Mouse (Mus musculus) adipocyte (in vitro differentiated cells): ENCODE results near the gene Lmntd2.

ENCODE experiments used
- DNase-seq: peaks from one replicate; pipeline ENCODE4 v3.0.0-alpha.2; 2016; ENCODE audit warnings: low spot score

Gene Lmntd2

DNA sequence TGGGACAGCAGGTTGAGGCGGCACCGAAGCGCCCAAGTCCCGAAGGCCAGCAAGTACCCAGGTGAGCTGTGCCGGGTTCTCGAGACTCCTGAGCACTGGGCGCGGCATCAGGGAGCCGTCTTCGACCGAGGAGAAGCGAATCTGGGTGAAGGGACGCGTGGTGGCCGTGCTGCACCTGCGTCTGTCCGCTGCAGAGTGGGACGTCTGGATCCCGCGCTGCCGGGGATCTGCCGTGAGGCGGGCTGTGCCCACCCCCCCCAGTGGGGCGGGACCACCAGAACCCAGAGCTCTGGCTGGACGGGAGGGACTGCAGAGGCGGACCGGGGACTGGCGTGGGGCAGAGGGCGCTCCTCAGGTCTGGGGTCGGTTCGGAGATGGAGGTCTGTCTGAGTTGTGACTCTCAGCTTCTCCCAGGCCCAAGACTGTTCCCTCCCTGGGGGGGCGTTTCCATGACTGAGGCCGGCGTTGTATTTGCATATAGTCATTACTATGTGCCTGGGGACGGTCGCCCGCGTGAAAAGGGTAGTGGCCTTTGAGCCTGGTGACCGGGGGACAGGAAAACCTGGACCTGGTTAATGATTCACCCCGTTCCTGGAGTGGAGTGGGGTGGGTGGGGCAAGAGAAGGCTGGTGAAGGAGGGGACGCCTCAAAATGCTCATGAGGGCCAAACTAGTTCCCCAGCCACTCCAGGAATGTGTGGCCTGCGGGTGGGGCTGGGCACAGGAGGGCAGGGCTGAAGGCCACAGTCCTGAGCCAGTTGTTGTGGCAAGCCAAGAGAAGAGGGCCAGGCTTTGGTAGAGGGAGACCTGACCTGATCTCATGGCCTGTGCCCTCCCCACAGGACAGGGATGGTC lies 2.2 kb upstream of the Lmntd2 start:
- DNase-seq: peak; percentile 53

DNA sequence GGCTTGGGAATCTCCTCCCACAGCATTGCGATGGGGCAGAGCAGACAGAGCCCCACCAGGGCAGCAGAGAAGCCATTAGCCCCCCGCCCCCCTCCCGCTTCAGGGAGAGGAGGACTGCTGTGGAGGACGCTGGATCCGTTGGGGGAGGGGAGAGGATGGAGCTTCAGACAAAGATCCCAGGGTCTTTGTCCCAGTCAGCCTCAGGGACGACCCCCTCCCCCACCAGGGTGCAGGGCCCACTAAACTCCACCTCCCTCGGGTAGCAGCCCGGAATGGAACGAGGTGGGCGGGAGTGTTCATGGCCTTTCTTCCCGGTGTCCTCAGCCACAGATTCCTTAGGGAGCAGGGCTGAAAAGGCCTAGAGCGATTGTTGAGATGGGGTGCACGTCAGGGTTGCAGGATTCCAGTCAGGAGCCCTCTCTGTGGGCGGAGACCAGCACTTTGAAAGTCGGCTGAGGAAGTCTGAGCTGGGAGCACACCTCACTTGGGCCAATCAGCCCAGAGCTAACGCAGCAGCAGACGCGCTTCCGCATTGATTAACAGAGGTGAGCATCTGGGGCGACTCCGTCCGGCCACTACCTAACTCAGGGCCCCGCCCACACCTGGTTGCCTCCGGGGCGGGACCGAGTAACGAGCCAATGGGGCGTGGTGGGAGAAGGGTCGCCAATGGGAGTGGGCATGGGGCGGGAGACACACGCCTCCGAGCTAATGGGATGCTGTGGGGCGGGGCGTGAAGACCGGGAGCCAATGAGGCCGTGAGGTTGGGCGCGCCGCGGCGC lies 1.4 kb upstream of the Lmntd2 start, which contains the start of gene Rassf7:
Rassf7 (plus strand) TSS at position 760 of the 779 bp plus-strand sequence.
- peak; percentile 75 for DNase-seq

DNA sequence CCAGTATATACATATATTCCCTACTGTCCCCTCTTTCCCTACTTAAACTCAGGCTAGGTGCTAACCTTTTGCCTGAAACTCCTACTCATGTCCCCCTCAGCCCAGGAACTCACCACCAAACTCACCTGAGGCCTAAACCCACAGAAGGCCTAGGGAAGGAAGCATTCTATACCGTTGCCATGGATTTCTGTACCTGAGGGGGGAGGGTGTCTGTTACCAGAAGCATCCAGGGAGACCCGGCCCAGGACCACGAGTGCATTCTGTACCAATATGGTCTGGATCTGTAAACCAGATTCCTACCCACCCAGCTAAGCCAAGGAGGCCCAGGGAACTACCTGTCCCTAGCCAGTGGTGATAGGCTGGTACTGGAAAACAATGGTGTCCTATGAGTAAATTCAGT lies 430 bp upstream of the Lmntd2 start:
- no peak for DNase-seq

DNA sequence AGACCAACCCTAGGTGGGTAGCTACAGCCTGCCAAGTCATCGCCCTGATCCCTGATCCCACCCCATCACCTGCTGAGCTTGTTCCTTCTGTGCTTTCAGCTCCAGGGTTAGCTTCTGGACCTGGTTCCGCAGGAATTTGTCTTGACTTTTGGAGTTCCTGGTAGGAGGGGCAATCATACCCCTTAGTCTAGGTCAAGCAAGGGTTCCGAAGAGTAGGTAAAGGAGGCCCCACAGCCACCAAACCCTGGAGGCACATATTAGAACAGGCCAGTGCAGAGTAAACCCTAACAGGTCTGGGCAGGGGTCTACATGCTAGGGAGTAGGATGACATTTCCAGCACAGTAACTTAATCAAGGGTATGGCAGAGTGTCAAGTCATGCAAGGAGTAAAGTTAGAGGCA lies 747 bp downstream of the Lmntd2 start:
- no peak for DNase-seq

DNA sequence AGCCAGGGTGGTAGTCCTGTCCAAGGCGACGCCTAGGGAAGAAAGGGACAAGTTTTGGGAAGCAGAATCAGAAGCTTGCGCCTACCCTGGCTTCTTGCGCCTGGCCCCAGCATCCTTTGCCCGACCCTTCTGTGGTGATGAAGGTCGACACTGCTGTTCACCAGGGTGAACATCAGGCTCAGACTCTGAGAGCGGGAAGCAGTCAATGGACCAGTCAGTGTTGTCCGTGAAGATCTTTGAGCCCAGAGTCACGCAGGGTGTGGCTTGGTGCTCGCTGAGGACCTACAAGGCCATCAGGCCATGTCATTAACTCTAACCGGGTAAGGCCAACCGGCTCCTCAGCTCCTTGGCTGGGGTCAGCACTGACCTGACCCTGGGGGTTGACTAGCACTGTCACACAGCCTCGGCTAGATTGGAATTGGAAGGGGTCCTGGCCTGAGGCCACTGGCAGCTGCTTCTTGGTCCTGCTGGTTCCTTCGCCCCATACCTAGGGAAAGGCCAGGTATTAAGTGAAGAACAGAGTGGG lies 3.2 kb downstream of the Lmntd2 start:
- no peak for DNase-seq

DNA sequence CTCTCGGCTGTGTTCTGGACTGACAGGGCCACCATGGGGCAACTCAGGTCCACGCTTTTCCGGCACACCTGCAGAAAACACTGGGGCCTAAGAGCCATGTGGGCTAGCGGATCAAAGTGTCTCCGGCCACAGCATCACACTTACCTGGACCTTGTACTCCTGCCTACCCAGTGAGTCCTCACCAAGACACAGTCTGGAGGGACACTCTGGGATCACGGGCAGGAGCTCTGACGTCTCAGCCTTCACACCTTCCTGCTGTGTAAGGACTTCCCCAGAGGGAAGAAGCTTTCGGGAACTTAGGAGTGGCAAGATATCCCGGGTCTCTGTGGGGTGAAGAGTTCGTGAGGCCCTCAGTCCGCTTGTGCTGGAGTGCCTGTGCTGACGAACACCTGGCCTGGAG lies 3.7 kb downstream of the Lmntd2 start:
- DNase-seq: no peak

DNA sequence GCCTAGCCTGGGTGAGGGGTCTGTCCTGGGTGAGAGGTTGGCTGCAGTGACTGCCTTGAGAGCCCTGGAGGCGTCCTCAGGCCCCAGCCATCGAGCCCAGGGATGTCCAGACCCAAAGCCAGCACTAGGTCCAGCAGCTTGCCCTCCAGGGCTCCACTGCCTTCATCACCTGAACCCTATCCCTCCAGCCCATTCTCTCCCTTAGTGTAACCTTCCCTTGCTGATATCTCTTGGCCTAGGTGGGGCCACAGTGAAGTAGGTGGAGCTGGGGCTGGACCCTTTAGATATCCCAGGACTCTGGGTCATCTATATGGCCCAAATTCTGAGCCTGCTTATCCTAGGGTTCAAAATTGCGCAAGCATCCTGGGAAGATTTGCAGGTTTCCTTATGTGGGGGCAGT lies 4.4 kb downstream of the Lmntd2 start:
- DNase-seq: no peak

DNA sequence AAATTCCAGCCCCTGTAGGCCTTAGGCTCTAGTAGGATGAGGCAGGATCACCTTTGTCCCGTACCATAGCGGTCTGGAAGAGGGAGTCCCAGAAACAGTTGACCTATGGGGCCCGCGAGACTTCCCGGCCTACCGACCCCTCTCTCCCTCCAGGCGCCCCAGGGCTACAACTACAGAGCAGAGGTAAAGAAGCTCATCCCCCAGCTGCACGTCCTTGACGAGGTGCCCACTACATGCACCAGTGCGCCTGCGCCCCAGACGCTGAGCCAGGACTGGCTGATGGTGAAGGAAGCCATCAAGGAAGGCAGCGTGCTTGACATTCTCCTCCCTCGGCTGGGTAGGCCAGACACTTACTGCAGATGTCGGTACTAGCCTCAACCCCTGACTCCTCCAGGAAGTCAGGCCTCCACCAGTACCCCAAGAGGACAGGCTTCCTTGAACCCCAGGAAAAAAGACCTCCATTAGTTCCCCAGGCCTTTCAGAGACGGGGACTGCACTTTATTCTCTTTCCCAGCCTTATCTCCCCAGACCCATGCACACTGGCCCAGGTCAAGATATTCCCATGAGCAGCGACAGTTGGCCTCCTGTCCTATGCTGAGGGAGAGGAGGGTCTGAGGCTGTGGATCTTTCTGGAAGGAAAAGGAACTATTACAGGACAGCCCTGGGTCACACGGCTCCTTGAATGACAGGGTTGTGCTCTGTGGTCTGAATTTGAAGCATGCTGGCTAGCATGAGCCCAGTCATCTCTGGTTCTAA lies 7.5 kb downstream of the Lmntd2 start:
- no peak for DNase-seq

DNA sequence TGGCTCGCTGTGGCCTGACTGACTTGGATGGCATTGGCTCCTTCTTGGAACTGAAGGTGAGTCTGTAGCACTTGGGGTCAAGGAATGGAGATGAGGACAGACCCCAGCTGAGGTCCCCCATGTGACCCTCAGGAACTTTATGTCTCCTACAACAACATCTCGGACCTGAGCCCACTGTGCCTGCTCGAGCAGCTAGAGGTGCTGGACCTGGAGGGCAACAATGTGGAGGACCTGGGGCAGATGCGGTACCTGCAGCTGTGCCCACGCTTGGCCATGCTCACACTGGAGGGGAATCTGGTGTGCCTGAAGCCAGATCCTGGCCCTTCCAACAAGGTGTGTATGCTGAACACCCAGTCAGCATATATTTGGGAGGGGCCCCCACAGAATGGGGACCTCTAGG lies 8.4 kb downstream of the Lmntd2 start:
- DNase-seq: no peak

DNA sequence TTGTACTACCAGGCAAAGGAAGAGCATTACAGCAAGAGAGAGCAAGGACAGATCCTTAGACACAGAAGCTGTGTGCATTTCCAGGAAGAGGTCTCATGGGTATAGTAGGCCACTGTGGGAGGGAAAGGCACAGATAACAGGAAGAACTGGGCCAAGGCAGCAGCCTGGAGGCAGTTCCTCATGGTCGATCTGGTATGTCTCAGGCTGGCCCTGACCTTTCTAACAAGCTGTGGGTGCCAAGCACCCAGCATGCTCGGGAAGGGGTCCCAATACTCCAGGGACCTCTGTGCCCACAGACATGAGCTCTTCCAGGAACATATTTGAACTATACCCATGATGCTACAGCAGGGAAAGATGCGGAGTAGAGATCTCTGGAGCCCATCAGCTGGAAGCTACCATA lies 9.3 kb downstream of the Lmntd2 start:
- peak; percentile 24 for DNase-seq

DNA sequence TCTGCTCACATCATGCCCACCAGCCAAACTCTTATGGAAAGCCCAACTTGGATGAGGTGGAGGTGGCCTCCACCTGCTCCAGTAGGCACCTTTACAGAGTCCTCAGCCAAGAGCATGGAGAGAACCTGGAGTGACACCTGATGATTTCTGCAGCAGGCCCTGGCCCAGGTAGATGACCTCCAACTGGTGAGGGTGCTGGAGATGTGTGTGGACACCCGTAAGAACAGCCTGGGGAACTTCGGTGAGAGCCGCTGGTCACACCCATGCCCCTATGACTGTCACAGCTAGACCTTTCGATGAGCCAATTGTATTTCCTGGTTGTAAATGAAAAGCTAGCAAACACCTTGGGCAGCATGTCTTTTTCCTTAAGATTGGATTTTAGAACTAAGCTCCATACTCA lies 15.8 kb downstream of the Lmntd2 start:
- DNase-seq: no peak

DNA sequence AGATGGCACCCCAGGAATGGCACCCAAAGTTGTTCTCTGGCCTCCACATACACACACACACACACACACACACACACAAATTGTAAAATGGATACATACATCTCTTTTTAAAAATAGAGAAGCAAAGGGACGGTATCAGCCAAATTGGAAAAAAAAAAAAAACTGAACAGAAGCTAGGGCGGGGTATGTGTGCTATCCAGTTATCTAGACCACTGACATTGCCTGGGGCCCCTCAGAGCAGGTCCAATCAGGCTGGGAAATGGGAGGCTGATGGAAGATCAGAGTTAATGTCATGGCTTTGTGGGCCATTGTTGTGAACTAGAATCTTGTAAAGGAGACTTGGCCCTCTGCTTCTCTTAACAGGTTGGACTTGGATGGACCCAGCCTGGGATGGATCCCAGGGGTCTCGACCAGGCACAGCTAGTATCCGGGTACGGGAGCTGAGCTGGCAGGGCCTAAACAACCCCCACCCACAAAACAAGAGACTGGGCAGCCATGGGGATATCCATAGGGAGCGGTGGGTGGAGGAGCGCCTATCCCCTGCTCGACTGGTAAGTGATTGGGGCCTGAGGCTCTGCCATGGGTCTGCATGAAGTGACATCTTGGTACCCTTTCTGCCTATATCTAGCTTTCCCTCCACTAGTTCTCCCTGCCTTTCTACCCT lies 17.1 kb downstream of the Lmntd2 start:
- DNase-seq: no peak

DNA sequence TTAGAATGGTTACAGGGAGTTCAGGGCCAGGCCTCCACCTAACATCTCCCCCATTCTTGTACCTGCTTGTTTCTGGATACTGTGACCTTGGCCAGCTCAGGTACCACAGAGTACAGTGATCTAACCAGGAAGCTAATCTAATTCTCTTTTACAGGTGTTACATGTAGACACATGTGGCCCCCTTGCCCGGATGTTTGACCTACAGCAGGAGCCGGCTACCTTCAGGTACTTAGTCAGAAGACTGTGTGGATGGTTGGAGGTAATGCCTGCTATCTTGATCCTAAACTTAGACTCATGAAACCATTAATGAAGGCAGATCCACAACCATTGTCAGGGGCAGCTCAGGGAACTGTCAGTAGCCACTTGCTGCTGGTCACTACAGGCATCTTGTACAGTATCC lies 18.1 kb downstream of the Lmntd2 start:
- no peak for DNase-seq

DNA sequence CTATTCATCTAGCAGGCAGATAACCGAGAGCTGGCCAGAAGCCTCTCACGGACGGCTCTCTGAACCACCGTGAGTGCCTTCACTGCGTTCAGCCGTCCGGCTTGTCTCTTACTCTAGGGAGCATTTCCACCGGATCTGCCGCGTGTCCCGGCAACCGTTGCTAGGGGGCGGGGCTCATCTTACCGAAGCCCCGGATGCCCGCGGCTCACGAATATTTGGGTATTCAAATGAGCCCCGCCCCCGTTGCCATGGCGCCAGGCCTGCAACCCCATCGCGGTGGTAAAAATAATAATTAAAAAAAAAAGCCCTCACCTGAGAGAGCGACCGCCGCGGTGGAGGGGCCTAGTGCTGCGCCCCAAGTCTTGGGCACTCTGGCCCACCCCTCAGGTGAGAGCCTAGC lies 19.1 kb downstream of the Lmntd2 start:
- DNase-seq: peak; percentile 69

DNA sequence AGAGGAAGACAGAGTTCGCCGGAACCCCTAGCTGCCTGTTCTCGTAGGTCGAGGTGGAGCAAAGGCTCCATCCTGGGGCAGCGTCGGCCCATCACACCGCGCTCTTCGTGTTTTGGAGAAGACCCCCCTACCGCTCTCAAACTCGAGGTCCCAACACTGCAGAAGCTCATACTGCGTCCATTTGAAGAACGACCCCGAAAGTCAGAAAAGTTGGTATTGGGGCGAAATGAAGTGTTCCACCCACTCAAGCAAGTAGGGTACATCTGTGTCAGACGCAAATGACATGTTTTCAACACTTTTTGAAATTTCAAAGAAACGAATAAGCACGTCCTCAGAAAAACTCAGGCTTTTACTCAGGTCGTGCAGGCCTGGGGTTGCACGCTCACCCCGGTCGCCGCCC lies 19.5 kb downstream of the Lmntd2 start:
- no peak for DNase-seq

DNA sequence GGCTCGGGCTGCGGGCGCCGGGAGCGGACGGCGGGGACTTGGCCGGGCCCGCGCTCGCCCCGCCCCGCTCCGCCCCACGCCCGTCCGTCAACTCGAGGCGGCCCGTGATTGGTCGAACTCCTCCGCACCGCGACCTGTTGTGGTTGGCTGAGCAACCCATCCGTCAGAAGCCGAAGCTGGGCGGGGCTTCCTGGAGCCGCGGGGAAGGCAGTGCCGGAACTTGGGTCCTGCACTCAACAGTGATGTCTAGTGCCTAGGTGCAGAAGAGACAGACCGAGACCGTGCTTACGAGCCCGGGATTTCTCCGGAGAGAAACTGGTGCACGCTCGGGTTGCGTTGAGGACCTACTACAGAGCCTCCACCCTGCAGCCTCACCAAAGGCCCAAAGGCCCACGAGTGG lies 19.9 kb downstream of the Lmntd2 start, which contains the start of the genes Hras and Lrrc56:
Hras (minus strand) TSS at position 58 of the 400 bp plus-strand sequence.
Lrrc56 (plus strand) TSS at position 210 of the 400 bp plus-strand sequence.
- DNase-seq: peak; percentile 93

DNA sequence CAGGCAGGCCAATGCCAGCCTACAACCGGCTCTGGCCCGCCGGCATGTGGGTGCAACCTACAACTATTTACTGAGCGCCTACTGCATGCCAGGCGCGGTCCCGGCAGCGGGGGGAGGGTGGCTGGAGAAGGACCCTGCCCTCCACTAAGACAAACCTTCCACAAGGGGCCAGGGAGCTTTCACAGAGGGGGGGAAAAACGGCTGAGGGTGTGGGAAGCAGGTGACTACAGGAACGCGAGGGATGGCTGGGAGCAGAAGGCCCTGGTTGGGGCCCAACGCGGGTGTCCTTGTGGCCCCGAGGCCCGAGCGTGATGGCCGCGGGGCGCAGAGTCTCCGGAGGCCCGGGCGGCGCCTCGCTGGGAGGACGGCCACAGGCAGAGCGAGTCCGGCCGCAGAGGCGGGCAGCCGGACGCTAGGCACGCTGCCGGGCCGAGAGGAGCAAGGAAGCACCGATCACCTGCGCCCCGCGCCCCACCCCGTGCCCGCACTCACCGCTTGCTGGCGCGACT lies 20.5 kb downstream of the Lmntd2 start:
- peak; percentile 25 for DNase-seq

DNA sequence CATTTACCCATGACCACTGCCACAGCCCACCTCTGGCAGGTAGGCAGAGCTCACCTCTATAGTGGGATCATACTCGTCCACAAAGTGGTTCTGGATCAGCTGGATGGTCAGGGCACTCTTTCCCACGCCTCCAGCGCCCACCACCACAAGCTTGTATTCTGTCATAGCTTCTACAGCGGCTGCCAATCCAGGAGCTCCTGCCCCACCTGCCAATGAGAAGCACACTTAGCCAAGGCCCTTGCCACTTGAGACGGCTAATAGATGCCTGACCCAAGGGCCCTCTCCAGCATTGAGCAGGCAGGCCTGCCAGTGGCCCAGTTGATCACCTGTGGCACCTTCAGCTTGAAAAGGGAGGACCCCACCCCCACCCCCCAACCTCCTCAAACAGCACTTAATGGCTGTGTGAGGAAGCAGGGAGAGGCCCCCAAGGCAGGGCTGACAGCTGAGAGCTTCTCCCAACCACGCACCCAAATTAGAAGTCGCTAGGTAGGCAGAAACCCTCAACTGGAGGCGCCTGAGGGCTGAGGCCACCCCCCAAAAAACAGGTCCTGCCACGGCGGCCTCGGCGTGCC lies 21.0 kb downstream of the Lmntd2 start:
- DNase-seq: no peak

DNA sequence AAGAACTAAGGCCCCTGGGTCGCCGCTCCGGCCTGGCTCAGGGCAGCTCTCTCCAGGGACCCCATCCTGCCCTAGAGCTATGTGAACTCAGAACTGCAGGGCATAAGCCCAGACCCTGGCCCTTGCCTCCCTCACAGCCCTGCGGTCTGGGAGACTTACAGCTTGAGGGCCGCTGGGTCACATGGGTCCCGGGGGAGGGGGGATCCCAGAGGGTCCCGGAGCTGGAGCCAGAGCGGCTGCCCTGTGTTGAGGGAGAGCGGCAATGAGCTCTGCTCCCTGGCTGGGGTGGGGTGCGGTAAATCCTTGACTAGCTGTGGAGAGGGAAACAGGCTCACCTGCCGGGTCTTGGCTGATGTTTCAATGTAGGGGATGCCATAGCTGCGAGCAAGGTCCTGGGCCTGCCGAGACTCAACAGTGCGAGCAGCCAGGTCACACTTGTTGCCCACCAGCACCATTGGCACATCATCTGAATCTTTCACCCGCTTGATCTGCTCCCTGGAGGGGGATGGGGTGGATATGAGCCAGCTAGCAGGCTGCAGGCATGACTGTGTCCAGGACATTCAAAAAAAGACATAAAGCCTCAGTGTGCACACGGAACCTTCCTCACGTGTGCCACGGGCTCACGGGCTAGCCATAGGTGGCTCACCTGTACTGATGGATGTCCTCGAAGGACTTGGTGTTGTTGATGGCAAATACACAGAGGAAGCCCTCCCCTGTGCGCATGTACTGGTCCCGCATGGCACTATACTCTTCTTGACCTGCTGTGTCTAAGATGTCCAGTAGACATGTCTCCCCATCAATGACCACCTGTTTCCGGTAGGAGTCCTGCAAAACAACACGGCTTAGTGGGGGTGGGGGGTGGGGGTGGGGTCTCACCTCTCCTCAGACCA lies 21.8 kb downstream of the Lmntd2 start:
- DNase-seq: no peak

DNA sequence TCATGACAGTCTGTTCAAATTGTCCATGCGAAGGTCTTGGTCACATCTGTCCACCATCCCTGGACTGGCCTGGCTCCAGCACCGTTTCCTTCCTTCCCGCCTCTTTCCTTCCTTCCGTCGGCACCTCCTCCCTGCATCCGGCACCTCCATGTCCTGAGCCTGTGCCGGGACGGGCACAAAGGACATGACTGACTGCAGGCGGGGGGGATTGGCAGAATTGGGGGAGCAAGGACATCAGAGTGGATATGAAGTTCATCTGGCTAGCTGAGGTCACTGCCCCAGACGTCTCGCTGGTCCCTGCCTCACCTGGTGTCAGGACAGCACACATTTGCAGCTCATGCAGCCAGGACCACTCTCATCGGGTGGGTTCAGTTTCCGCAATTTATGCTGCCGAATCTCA lies 22.8 kb downstream of the Lmntd2 start:
- DNase-seq: no peak
